Mouse (Mus musculus) layer of hippocampus, postnatal 14 days (tissue): ENCODE results near the gene Cela3a. TPM values are rescaled to one million over a fixed set of nuclear protein-coding genes. Genes with fewer than 3 reads are reported as not detected.
"Not testable (repeated sequence)": the region's sequence is repeated elsewhere in the genome, so short reads cannot be mapped to it uniquely, and the experiment has no call there.

ENCODE experiments used
- DNase-seq, 2 experiments: peaks; one replicate each; pipeline ENCODE4 v3.0.0; 2021 to 2022; ENCODE audit warnings: low spot score in 2 of 2, mixed read lengths in 1 of 2
- long read RNA-seq, 2 experiments: library from polyadenylated mRNA; stranded (forward); transcript quantifications; one replicate each; pipeline ENCODE4 v2.0.0; 2021
- total RNA-seq, 2 experiments: library from RNA; stranded (reverse); gene quantifications; 2 replicates each; pipeline ENCODE4 v1.2.3; 2021

Cela3a gene
- total RNA-seq = not detected
- long read RNA-seq, experiment 1 = 0 reads
- long read RNA-seq, experiment 2 = 0 reads

DNA sequence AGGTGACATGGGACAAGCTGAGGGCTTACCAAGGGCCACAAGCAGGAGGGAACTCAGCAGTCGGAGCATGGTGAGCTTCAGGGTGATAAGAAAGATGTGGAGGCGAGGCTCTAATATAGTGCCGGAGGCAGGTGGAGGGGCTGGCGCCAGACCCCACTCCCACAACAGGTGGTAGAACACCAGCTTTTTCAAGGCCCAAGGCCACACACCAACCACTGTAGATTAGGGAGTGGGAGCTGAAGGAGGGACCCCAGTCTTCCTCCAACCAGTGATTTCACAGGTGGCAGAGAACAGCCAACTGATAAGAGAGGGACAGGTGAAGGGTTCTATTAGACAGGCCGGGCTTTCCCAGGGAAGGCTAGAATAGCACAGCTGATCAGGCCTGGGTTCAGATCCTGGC, at the start of gene Cela3a:
Gene Cela3a, minus strand, starts transcription at position 101 of the 400 bp plus-strand sequence.
- DNase-seq = no peak

- DNase-seq = no peak
Measured at GRCm38 (mm10) chr4:137458861-137459260, 49.3 kb upstream of the Cela3a start.

DNA sequence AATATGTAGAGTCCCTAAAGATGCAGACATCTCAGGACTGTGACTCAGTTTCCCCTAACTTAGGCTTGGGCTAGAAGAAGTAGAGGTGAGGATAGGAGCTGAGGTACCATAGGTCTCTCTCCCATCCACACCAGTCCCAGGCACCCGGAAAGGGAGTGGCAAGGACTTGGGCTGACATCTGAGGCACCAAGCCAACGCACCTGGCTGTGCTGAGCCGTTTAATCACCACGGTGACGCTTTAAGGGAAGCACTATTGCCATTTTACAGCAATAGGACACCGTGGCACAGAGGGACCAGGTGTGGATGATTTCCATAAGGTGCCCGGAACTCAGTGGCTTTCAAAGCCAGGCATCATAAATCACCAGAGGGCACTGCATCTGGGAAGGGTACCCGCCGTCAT, 48.7 kb upstream of the Cela3a start:
- no peak for DNase-seq

GRCm38 (mm10) chr4:137457292-137457691, 47.7 kb upstream of the Cela3a start:
- DNase-seq = no peak

GRCm38 (mm10) chr4:137456581-137456980, 47.0 kb upstream of the Cela3a start:
- no peak for DNase-seq

GRCm38 (mm10) chr4:137454582-137454981, 45.0 kb upstream of the Cela3a start:
- no peak for DNase-seq

DNA sequence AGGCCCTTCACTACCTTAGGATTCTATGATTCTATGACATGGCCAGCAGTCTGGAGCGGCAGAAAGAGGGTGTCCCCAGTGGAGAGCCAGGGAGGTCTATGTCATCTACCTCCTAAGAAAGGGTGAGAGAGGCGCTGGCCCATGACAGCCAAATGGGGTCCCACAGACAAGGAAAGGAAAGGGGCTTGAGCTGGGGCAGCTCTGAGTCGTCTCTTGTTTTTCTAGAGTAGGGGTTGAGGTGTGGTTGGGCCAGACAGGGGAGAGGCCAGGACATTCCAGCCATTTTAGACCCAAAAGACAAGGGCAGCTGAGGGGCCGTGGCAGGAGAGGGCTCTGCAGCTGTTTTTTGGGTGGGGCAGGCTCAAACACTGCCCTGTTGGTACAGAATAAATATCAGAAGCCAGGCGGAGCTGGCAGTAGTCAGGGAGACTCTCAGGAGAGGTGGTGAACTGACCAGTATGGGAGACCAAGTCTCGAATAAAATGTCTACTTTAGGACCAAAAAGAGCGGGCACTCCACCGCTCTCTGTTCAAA, 43.7 kb upstream of the Cela3a start, which contains the start of gene 1700013G24Rik:
Gene 1700013G24Rik, plus strand, starts transcription at position 51 of the 534 bp plus-strand sequence.
- no peak for DNase-seq

GRCm38 (mm10) chr4:137452190-137452589, 42.6 kb upstream of the Cela3a start:
- DNase-seq = no peak

DNA sequence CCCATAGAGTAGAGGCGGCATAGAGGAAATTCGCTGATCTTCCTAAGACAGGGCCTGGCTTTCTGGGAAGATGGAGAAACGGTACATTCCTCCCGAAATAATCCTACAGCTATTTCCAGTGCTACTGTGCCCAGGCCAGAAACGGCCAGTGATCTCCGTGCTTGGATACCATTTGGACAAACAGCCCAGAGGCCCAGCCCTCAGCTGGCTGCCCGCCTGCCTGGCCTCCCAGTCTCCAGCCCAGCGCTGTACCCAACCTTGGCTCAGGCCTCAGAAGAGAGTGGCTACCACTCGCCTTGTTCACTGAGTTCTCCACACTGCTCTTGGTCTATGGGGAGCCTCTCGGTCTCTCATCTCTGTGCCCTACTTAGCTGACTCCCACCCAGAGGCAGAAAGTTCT, 40.1 kb upstream of the Cela3a start:
- no peak for DNase-seq

DNA sequence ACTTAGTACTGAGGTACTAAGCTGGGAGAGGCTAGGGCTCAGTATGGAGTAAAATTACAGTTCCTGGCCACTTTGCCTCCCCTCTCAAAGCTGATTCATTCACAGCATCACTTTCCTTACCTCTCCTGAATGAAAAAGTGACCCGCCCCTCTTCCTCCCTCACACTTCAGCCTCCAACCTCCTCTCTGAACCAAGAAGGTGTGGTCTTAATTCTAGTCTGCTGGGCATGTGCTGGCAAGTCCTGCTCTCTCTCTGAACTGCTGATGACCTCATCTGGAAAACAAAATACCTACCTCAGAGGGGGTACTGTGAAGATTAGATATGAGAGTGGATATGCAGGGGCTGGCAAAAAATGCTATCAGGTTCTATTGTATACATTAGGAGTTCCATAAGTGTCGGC, 39.5 kb upstream of the Cela3a start:
- no peak for DNase-seq

GRCm38 (mm10) chr4:137448641-137449040, 39.0 kb upstream of the Cela3a start:
- DNase-seq = no peak

DNA sequence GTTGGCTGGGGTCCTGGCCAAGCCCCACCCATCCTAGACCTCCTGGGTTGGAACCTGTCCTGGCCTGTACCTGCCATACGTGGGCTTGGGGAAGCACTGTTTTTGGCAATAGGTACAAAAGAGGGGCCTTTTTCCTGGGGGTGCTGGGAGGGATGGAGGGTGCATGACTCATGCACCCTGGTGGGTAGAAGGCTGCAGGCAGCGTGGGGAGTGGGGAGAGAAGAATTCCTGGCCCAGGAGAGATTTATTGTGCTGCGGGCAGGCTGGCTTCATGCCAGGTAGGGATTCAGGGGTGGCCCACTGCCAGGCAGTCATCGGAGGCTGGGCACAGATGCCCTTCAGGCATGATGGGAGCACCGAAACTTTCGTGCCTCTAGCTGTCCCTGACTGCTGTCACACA, 38.6 kb upstream of the Cela3a start:
- peak in 1 of 2 experiments; percentile 6 for DNase-seq

GRCm38 (mm10) chr4:137447363-137448196, 38.0 kb upstream of the Cela3a start:
- DNase-seq = no peak

- no peak for DNase-seq
Measured at GRCm38 (mm10) chr4:137445881-137446280, 36.3 kb upstream of the Cela3a start.

GRCm38 (mm10) chr4:137443625-137444024, 34.0 kb upstream of the Cela3a start:
- DNase-seq = peak; percentile 70 to 73

GRCm38 (mm10) chr4:137441332-137441731, 31.7 kb upstream of the Cela3a start:
- DNase-seq = no peak

DNA sequence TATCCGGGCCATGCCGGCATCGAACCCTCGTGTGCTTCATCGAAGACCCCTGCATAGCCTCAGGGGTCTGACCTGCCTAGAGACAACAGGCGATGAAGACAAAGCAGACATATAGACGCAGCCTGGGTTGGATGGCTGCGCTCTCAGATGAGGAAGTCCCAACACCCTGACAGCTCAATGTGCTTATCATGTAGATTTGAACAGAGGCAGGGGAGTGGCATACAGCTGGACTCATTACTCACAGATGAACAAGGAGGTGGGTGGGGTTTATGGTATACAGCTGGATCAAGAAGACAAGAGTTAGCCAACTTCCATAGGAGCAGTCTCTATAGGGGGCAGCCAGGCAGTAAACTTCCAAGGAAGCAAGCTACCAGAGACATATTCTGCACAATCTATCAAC, 29.3 kb upstream of the Cela3a start:
- DNase-seq = no peak

DNA sequence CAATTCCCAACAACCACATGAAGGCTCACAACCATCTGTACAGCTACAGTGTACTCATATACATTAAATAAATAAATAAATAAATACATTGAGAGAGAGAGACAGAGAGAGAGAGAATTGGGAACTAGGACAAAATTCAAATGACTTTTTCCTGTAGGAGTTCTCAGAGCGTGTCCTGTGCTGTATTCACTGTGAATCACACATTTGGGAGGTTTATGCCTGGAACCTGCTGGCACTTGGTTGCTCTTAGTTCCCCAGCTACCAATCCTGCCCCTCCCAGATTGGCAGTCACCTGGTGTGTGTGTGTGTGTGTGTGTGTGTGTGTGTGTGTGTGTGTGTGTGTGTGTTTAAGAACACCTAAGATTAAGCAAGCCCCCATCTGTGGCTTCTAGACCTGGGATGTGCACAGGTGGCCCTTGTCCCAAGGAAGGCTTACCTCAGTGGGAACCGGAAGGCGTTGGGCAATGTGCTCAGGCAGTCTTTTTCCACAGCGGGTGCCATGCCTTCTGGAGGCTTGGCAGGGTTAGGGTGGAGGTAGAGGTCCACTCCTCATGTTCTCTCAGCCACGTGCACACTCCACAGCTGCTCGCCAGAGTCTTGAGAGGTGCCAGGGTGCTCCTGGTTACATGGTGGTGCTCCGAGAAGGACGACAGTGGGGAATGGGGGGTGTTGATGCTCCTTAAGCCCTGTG, 27.5 kb upstream of the Cela3a start:
- no peak for DNase-seq

- not testable (repeated sequence) for DNase-seq
Measured at GRCm38 (mm10) chr4:137432700-137433550, 23.3 kb upstream of the Cela3a start.

GRCm38 (mm10) chr4:137430502-137430901, 20.9 kb upstream of the Cela3a start, which contains the start of gene Cela3b:
Gene Cela3b (minus strand): TSS chr4:137430540.
- DNase-seq = no peak
